Mouse (Mus musculus) liver (tissue): Measurements from ENCODE around the gene Fmo5.

Source experiments
- DNase-seq: peaks from one replicate; pipeline ENCODE4 v3.0.0-alpha.2; 2020; ENCODE audit warnings: mixed read lengths

Gene Fmo5

GRCm38 (mm10) chr3:97628391-97629001, at the start of gene Fmo5:
TSS of gene Fmo5 (plus strand) at chr3:97628804.
- DNase-seq: peak; percentile 82

GRCm38 (mm10) chr3:97585383-97586160, 43.0 kb upstream of the Fmo5 start:
- peak; percentile 76 for DNase-seq

- no peak for DNase-seq
Measured at GRCm38 (mm10) chr3:97587656-97588055, 40.9 kb upstream of the Fmo5 start.

- no peak for DNase-seq
Measured at GRCm38 (mm10) chr3:97590699-97591098, 37.9 kb upstream of the Fmo5 start.

- DNase-seq: no peak
Measured at GRCm38 (mm10) chr3:97593089-97593488, 35.5 kb upstream of the Fmo5 start.

GRCm38 (mm10) chr3:97594140-97594539, 34.5 kb upstream of the Fmo5 start:
- no peak for DNase-seq

- no peak for DNase-seq
Measured at GRCm38 (mm10) chr3:97595066-97595465, 33.5 kb upstream of the Fmo5 start.

- DNase-seq: no peak
Measured at GRCm38 (mm10) chr3:97596796-97597195, 31.8 kb upstream of the Fmo5 start.

GRCm38 (mm10) chr3:97600050-97600832, 28.4 kb upstream of the Fmo5 start:
- DNase-seq: no peak

GRCm38 (mm10) chr3:97609201-97609844, 19.3 kb upstream of the Fmo5 start:
- peak; percentile 76 for DNase-seq

- peak; percentile 92 for DNase-seq
Measured at GRCm38 (mm10) chr3:97609845-97610410, 18.7 kb upstream of the Fmo5 start, which contains the start of gene Chd1l. TSS of gene Chd1l (minus strand) at chr3:97610203.

GRCm38 (mm10) chr3:97611021-97611420, 17.6 kb upstream of the Fmo5 start:
- no peak for DNase-seq

- DNase-seq: no peak
Measured at GRCm38 (mm10) chr3:97615154-97615553, 13.4 kb upstream of the Fmo5 start.

GRCm38 (mm10) chr3:97615933-97616332, 12.7 kb upstream of the Fmo5 start:
- DNase-seq: no peak

- no peak for DNase-seq
Measured at GRCm38 (mm10) chr3:97617091-97617825, 11.3 kb upstream of the Fmo5 start.

GRCm38 (mm10) chr3:97617899-97618298, 10.7 kb upstream of the Fmo5 start:
- DNase-seq: peak; percentile 12

- DNase-seq: no peak
Measured at GRCm38 (mm10) chr3:97620657-97621056, 7.9 kb upstream of the Fmo5 start.

GRCm38 (mm10) chr3:97624611-97625010, 4.0 kb upstream of the Fmo5 start:
- DNase-seq: no peak

GRCm38 (mm10) chr3:97627893-97628292, 711 bp upstream of the Fmo5 start:
- no peak for DNase-seq

- DNase-seq: no peak
Measured at GRCm38 (mm10) chr3:97629941-97630340, 1.3 kb downstream of the Fmo5 start.

GRCm38 (mm10) chr3:97630746-97631145, 2.1 kb downstream of the Fmo5 start:
- DNase-seq: no peak
